ENCODE assay signal across 23 mouse cellular contexts in genomic region chr12:4719066-4719761, GRCm38 (mm10). TPM values are rescaled to one million over a fixed set of nuclear protein-coding genes. Genes with fewer than 3 reads are reported as not detected.
DNase-seq lines count a peak whose midpoint lies in the region; ATAC-seq and TF ChIP-seq lines count a peak whose summit lies in the region.
"Had no signal": no experiment of that assay in that cellular context is flagged by ENCODE, and none has a peak within 500 bp of the region (broad histone marks: within the 10 kb centered on the region; RNA-seq: fewer than 3 reads in every experiment).

No protein-coding gene starts in this region.

- H3K9me3 ChIP-seq in CH12.LX (replicated peaks; ENCODE audit: low read length) (no peaks in the 10 kb centered on the region), E14TG2a.4 (ENCODE audit: low read length) (no peaks in the 10 kb centered on the region)
- no peaks in the 10 kb centered on the region for H3K9me3 ChIP-seq in liver, embryonic 16.5 days (replicated peaks; ENCODE audit: control insufficient read depth, low read length)
- no peaks in the 10 kb centered on the region for H3K9me3 ChIP-seq in intestine, embryonic 15.5 days
- H3K9me3 ChIP-seq: embryonic facial prominence, embryonic 12.5 days; hindbrain, embryonic 10.5 days; limb, embryonic 13.5 days; lung, embryonic 15.5 days; midbrain, embryonic 12.5 days; neural tube, embryonic 12.5 days; stomach, embryonic 15.5 days had no signal

- H3K4me2 ChIP-seq in CH12.LX (ENCODE audit: insufficient read depth, low read depth, poor library complexity, severe bottlenecking): peak overlapping the region; percentile 69
- peak overlapping the region; percentile 46 for H3K4me2 ChIP-seq in liver, embryonic 16.5 days (ENCODE audit: low read depth, low read length)
- H3K4me2 ChIP-seq in intestine, embryonic 15.5 days (replicated peaks): no peak overlapping the region
- H3K4me2 ChIP-seq: embryonic facial prominence, embryonic 12.5 days; limb, embryonic 13.5 days; lung, embryonic 15.5 days; midbrain, embryonic 12.5 days; neural tube, embryonic 12.5 days; stomach, embryonic 15.5 days had no signal

- TF ChIP-seq POLR2A in CH12.LX (IDR thresholded peaks at IDR 0.05; ENCODE audit: low read depth, low read length): no peak

- no peak for TF ChIP-seq RAD21 in CH12.LX (IDR thresholded peaks at IDR 0.05; ENCODE audit: low read depth, low read length)

- WGBS in liver, embryonic 16.5 days (ENCODE audit: insufficient replicate concordance): 26% methylated on average over 13 of the region's 13 CpGs
- 61% methylated on average over 13 of the region's 13 CpGs for WGBS in intestine, embryonic 15.5 days

- dilution Hi-C loops in CH12.LX (cut with MboI; ENCODE audit: extremely low pct_ligation_motif_present, extremely low pct_unique_long_range_greater_than_20kb, low sequenced_read_pairs): no loop called here

- in situ Hi-C loops in CH12.LX (cut with MboI; ENCODE audit: low pct_ligation_motif_present, low pct_unique_long_range_greater_than_20kb, low sequenced_read_pairs): no loop called here

- H3K36me3 ChIP-seq in CH12.LX (replicated peaks in 1 of 2; ENCODE audit: control insufficient read depth in 1 of 2, insufficient read depth in 1 of 2, low read length in 1 of 2) (peaks cover 0 to 21% of the 10 kb centered on the region in 2 experiments), E14TG2a.4 (ENCODE audit: insufficient read depth, low read length) (0 out of 2 replicates have a peak, but pooled peaks cover 6% of the 10 kb centered on the region)
- H3K36me3 ChIP-seq in liver, embryonic 16.5 days (ENCODE audit: control insufficient read depth, insufficient read depth): no peaks in the 10 kb centered on the region
- no peaks in the 10 kb centered on the region for H3K36me3 ChIP-seq in intestine, embryonic 15.5 days
- H3K36me3 ChIP-seq: embryonic facial prominence, embryonic 12.5 days; hindbrain, embryonic 10.5 days; lung, embryonic 15.5 days; midbrain, embryonic 12.5 days; neural tube, embryonic 12.5 days; stomach, embryonic 15.5 days had no signal

- DNase-seq in CH12.LX (ENCODE audit: extremely low read depth): peak; percentile 69
- DNase-seq in ovary, adult 18-20 months (ENCODE audit: low spot score): no peak
- no peak for DNase-seq in right cerebral cortex, postnatal 14 days
- DNase-seq: adrenal gland, adult 2 months; cerebellum, adult 8-10 months; gastrocnemius, postnatal 36 days; kidney, adult 2 months; kidney, postnatal 10 days; layer of hippocampus, postnatal 36 days; right cerebral cortex, postnatal 25 days; thymus, postnatal 14 days had no signal

- H3K4me1 ChIP-seq in CH12.LX (ENCODE audit: control insufficient read depth in 1 of 2, insufficient read depth in 2 of 2) (peaks cover 3 to 32% of the 10 kb centered on the region in 2 experiments), E14TG2a.4 (replicated peaks; ENCODE audit: low read depth, low read length) (peaks cover 36% of the 10 kb centered on the region)
- H3K4me1 ChIP-seq in liver, embryonic 16.5 days (ENCODE audit: control insufficient read depth, low read depth, low read length): peaks cover 43% of the 10 kb centered on the region
- H3K4me1 ChIP-seq in intestine, embryonic 15.5 days (replicated peaks): no peaks in the 10 kb centered on the region
- H3K4me1 ChIP-seq: embryonic facial prominence, embryonic 12.5 days; lung, embryonic 15.5 days; neural tube, embryonic 12.5 days; stomach, embryonic 15.5 days had no signal

- peak overlapping the region; percentile 53 for H3K9ac ChIP-seq in CH12.LX (ENCODE audit: insufficient read depth, low read depth)
- H3K9ac ChIP-seq in liver, embryonic 16.5 days (ENCODE audit: low read depth, low read length): no peak overlapping the region
- no peak overlapping the region for H3K9ac ChIP-seq in intestine, embryonic 15.5 days
- H3K9ac ChIP-seq: embryonic facial prominence, embryonic 12.5 days; limb, embryonic 13.5 days; lung, embryonic 15.5 days; midbrain, embryonic 12.5 days; neural tube, embryonic 12.5 days; stomach, embryonic 15.5 days had no signal

- TF ChIP-seq CTCF in CH12.LX (conservative IDR thresholded peaks at IDR 0.05 in 1 of 2, IDR thresholded peaks at IDR 0.05 in 1 of 2; ENCODE audit: low read depth in 2 of 2, low read length in 2 of 2): no peak
- no peak for TF ChIP-seq CTCF in E14TG2a.4 (conservative IDR thresholded peaks at IDR 0.05; ENCODE audit: low read length)

- peak; percentile 30; the same call in 1 of the 2 replicates for ATAC-seq in granulocyte monocyte progenitor cell, adult 5-6 weeks (replicated peaks; ENCODE audit: poor library complexity, severe bottlenecking)
- peak; percentile 8; the same call in 1 of the 2 replicates for ATAC-seq in liver, embryonic 16.5 days (ENCODE audit: low read depth)
- no peak for ATAC-seq in intestine, embryonic 15.5 days
- ATAC-seq: forebrain, embryonic 16.5 days had no signal

- H3K27ac ChIP-seq in CH12.LX (ENCODE audit: insufficient read depth, low read depth): no peak overlapping the region
- H3K27ac ChIP-seq in liver, embryonic 16.5 days (ENCODE audit: low read length): peak overlapping the region; percentile 43; the same call in 1 of the 2 replicates
- no peak overlapping the region for H3K27ac ChIP-seq in intestine, embryonic 15.5 days
- H3K27ac ChIP-seq: embryonic facial prominence, embryonic 12.5 days; hindbrain, embryonic 10.5 days; limb, embryonic 13.5 days; lung, embryonic 15.5 days; midbrain, embryonic 12.5 days; neural tube, embryonic 12.5 days; stomach, embryonic 15.5 days had no signal

- H3K27me3 ChIP-seq in CH12.LX (replicated peaks) (no peaks in the 10 kb centered on the region), E14TG2a.4 (ENCODE audit: insufficient read depth, low read length) (peaks cover 19% of the 10 kb centered on the region)
- no peaks in the 10 kb centered on the region for H3K27me3 ChIP-seq in liver, embryonic 16.5 days (ENCODE audit: control insufficient read depth, insufficient read depth, low read depth, low read length)
- H3K27me3 ChIP-seq in intestine, embryonic 15.5 days (replicated peaks): no peaks in the 10 kb centered on the region
- H3K27me3 ChIP-seq: embryonic facial prominence, embryonic 12.5 days; limb, embryonic 13.5 days; lung, embryonic 15.5 days; midbrain, embryonic 12.5 days; neural tube, embryonic 12.5 days; stomach, embryonic 15.5 days had no signal

- no peaks in the 10 kb centered on the region for H3K79me2 ChIP-seq in CH12.LX (replicated peaks; ENCODE audit: control insufficient read depth, extremely low read depth, insufficient read depth, poor library complexity, severe bottlenecking)

- peak overlapping the region; percentile 12 to 41 (median 22) for H3K4me3 ChIP-seq in CH12.LX (replicated peaks in 1 of 3; ENCODE audit: low read depth in 2 of 3, low read length in 2 of 3, poor library complexity in 1 of 3)
- peak overlapping the region; percentile 81 for H3K4me3 ChIP-seq in E14TG2a.4 (replicated peaks; ENCODE audit: low read length)
- peak overlapping the region; percentile 25; the same call in 1 of the 2 replicates for H3K4me3 ChIP-seq in liver, embryonic 16.5 days (ENCODE audit: low read depth, low read length)
- H3K4me3 ChIP-seq in intestine, embryonic 15.5 days (replicated peaks): no peak overlapping the region
- H3K4me3 ChIP-seq: embryonic facial prominence, embryonic 12.5 days; hindbrain, embryonic 10.5 days; limb, embryonic 13.5 days; lung, embryonic 15.5 days; midbrain, embryonic 12.5 days; neural tube, embryonic 12.5 days; stomach, embryonic 15.5 days had no signal

- no peak for TF ChIP-seq EP300 in CH12.LX (IDR thresholded peaks at IDR 0.05; ENCODE audit: low read length)

TF ChIP-seq in CH12.LX, 34 proteins besides CTCF, POLR2A, EP300 and RAD21:
- no peak for TF ChIP-seq MAZ (IDR thresholded peaks at IDR 0.05; ENCODE audit: low read depth, low read length)
- TF ChIP-seq USF1 (IDR thresholded peaks at IDR 0.05; ENCODE audit: low read depth, low read length): no peak
- TF ChIP-seq E2F4 (IDR thresholded peaks at IDR 0.05; ENCODE audit: insufficient replicate concordance, low read depth, low read length): no peak
- no peak for TF ChIP-seq MXI1 (IDR thresholded peaks at IDR 0.05; ENCODE audit: low read depth, low read length)
- no peak for TF ChIP-seq SMC3 (IDR thresholded peaks at IDR 0.05; ENCODE audit: low read depth, low read length)
- TF ChIP-seq ZKSCAN1 (IDR thresholded peaks at IDR 0.05; ENCODE audit: borderline replicate concordance, low read depth, low read length): no peak
- no peak for TF ChIP-seq NRF1 (IDR thresholded peaks at IDR 0.05; ENCODE audit: low read depth, low read length)
- no peak for TF ChIP-seq CHD1 (IDR thresholded peaks at IDR 0.05; ENCODE audit: low read depth, low read length)
- TF ChIP-seq ELF1 (IDR thresholded peaks at IDR 0.05; ENCODE audit: low read depth, low read length): 0 out of 2 replicates have a peak, but pooled peaks have one; percentile 22

RNA-seq across cellular contexts. Expression of gene Fam228a, which starts 19.0 kb away (rescaled TPM):
- not detected in 2 replicates for total RNA-seq in CH12.LX (2012; rRNA removed)
- not detected in 2 replicates for total RNA-seq in CH12.LX (2014; rRNA removed)
- not detected in 2 replicates for polyA plus RNA-seq in CH12.LX (2012; ENCODE audit: insufficient read length, low read depth)
- 0.26 and 0.70 TPM in 2 replicates for total RNA-seq in granulocyte monocyte progenitor cell, adult 5-6 weeks (2014; fragmentation: Nextera tagmentation)
- not detected in 2 replicates for total RNA-seq in granulocyte monocyte progenitor cell, adult 5-6 weeks (2017)
- polyA plus RNA-seq in liver, embryonic 16.5 days (2015; fragmentation: Nextera tagmentation; extraction: Ambion mirVana): 0.04 TPM in 1 of 2 replicates, not detected in the other
- 0.14 TPM in 2 replicates for polyA plus RNA-seq in intestine, embryonic 15.5 days (2015; fragmentation: Nextera tagmentation; extraction: Ambion mirVana)
- total RNA-seq: gastrocnemius, postnatal 36 days had no signal
- polyA plus RNA-seq: adrenal gland, adult 2 months had no signal

RNA-seq across cellular contexts. Expression of gene Pfn4, which starts 49.6 kb away (rescaled TPM):
- total RNA-seq in CH12.LX (2012; rRNA removed) (not detected in 2 replicates), CH12.LX (2014; rRNA removed) (not detected in 2 replicates)
- not detected in 2 replicates for polyA plus RNA-seq in CH12.LX (2012; ENCODE audit: insufficient read length, low read depth)
- total RNA-seq in granulocyte monocyte progenitor cell, adult 5-6 weeks (2014; fragmentation: Nextera tagmentation): 0.70 TPM in 1 of 2 replicates, not detected in the other
- 0.78 and 1.3 TPM in 2 replicates for total RNA-seq in granulocyte monocyte progenitor cell, adult 5-6 weeks (2017)
- 0.47 and 0.76 TPM in 2 replicates for polyA plus RNA-seq in liver, embryonic 16.5 days (2015; fragmentation: Nextera tagmentation; extraction: Ambion mirVana)
- polyA plus RNA-seq in intestine, embryonic 15.5 days (2015; fragmentation: Nextera tagmentation; extraction: Ambion mirVana): 1.7 TPM in 2 replicates

RNA-seq across cellular contexts. Expression of gene Fam228b, which starts 49.9 kb away (rescaled TPM):
- total RNA-seq in CH12.LX (2012; rRNA removed): 0.13 TPM in 1 of 2 replicates, not detected in the other
- total RNA-seq in CH12.LX (2014; rRNA removed): not detected in 2 replicates
- polyA plus RNA-seq in CH12.LX (2012; ENCODE audit: insufficient read length, low read depth): not detected in 2 replicates
- total RNA-seq in granulocyte monocyte progenitor cell, adult 5-6 weeks (2014; fragmentation: Nextera tagmentation): 0.45 and 1.3 TPM in 2 replicates
- total RNA-seq in granulocyte monocyte progenitor cell, adult 5-6 weeks (2017): 0.90 and 0.93 TPM in 2 replicates
- polyA plus RNA-seq in liver, embryonic 16.5 days (2015; fragmentation: Nextera tagmentation; extraction: Ambion mirVana): 0.42 and 0.85 TPM in 2 replicates
- 1.2 and 1.8 TPM in 2 replicates for polyA plus RNA-seq in intestine, embryonic 15.5 days (2015; fragmentation: Nextera tagmentation; extraction: Ambion mirVana)
